Mouse (Mus musculus): ENCODE measurements around the gene Adcyap1r1. TPM values are rescaled to one million over a fixed set of nuclear protein-coding genes. Genes with fewer than 3 reads are reported as not detected.
A peak's percentile ranks its signal among the peaks of the same experiment; 100 is the strongest.

Gene Adcyap1r1
- total RNA-seq, 1 experiment, result 2.0 TPM

GRCm38 (mm10) chr6:55463966-55464365 lies 12.2 kb downstream of the Adcyap1r1 start:
- H3K4me3 ChIP-seq (ENCODE audit: insufficient read depth in 1 of 2, low read depth in 1 of 2, low read length in 2 of 2, poor library complexity in 1 of 2, severe bottlenecking in 1 of 2), result no peak overlapping the region
- no peaks in the 10 kb centered on the region for H3K9me3 ChIP-seq (ENCODE audit: control insufficient read depth, insufficient read depth, low read depth, low read length)
- TF ChIP-seq CHD2 (IDR thresholded peaks at IDR 0.05; ENCODE audit: low read depth, low read length), result no peak
- no peak for TF ChIP-seq ZC3H11A (IDR thresholded peaks at IDR 0.05; ENCODE audit: borderline replicate concordance, low read depth, low read length)
- TF ChIP-seq MAFK (IDR thresholded peaks at IDR 0.05; ENCODE audit: insufficient read depth, low read depth, low read length), result no peak
- no peak for TF ChIP-seq HCFC1 (IDR thresholded peaks at IDR 0.05; ENCODE audit: borderline replicate concordance, insufficient read depth, low read length)
- TF ChIP-seq ZNF384 (IDR thresholded peaks at IDR 0.05; ENCODE audit: low read depth, low read length), result no peak
- in situ Hi-C loops (cut with MboI; ENCODE audit: low sequenced_read_pairs in 2 of 2, unreplicated experiment in 2 of 2), result no loop called here
- DNase-seq (ENCODE audit: low read depth, low spot score), result no peak
- H3K36me3 ChIP-seq (ENCODE audit: control insufficient read depth, insufficient read depth, low read length, poor library complexity, severe bottlenecking), result no peaks in the 10 kb centered on the region; the same call in 1 of the 2 replicates
- H3K9ac ChIP-seq (ENCODE audit: insufficient read depth, low read depth, low read length, poor library complexity, severe bottlenecking), result no peak overlapping the region
- H3K4me1 ChIP-seq (ENCODE audit: control insufficient read depth in 2 of 2, insufficient read depth in 2 of 2, low read length in 2 of 2, poor library complexity in 1 of 2), result peaks cover 0 to 16% of the 10 kb centered on the region in 2 experiments; a peak in 2 of 4 replicates
- H3K27ac ChIP-seq (ENCODE audit: insufficient read depth, low read depth, low read length, poor library complexity, severe bottlenecking), result no peak overlapping the region

DNA sequence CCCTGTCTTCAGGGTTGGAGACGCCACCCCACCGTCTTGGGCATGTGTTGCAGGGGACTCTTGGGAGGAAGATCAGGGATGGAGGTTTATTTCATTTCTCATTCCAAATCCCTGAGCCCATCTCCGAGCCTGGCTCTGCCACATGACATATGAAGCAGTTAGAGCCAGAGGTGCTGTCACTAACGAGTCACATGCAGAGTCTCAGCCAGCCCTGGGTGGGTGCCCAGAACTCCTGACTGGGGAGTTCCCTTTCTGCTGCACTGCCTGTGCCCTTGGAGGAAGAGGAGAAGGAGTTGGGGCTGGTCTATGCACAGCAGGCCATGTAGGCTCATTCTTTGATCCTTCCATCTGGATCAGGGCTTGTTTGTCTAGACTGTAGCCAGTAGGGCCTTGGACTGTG lies 13.5 kb downstream of the Adcyap1r1 start:
- no peak overlapping the region for H3K27ac ChIP-seq (ENCODE audit: insufficient read depth, low read depth, low read length, poor library complexity, severe bottlenecking)
- no peak for DNase-seq (ENCODE audit: low read depth, low spot score)
- TF ChIP-seq MAFK (IDR thresholded peaks at IDR 0.05; ENCODE audit: insufficient read depth, low read depth, low read length), result no peak
- TF ChIP-seq CHD2 (IDR thresholded peaks at IDR 0.05; ENCODE audit: low read depth, low read length), result no peak
- no peak for TF ChIP-seq ZNF384 (IDR thresholded peaks at IDR 0.05; ENCODE audit: low read depth, low read length)
- no peak for TF ChIP-seq ZC3H11A (IDR thresholded peaks at IDR 0.05; ENCODE audit: borderline replicate concordance, low read depth, low read length)
- no peak for TF ChIP-seq HCFC1 (IDR thresholded peaks at IDR 0.05; ENCODE audit: borderline replicate concordance, insufficient read depth, low read length)
- no peaks in the 10 kb centered on the region; the same call in 1 of the 2 replicates for H3K36me3 ChIP-seq (ENCODE audit: control insufficient read depth, insufficient read depth, low read length, poor library complexity, severe bottlenecking)
- no peak overlapping the region for H3K9ac ChIP-seq (ENCODE audit: insufficient read depth, low read depth, low read length, poor library complexity, severe bottlenecking)
- no peaks in the 10 kb centered on the region for H3K9me3 ChIP-seq (ENCODE audit: control insufficient read depth, insufficient read depth, low read depth, low read length)
- in situ Hi-C loops (cut with MboI; ENCODE audit: low sequenced_read_pairs in 2 of 2, unreplicated experiment in 2 of 2), result no loop called here
- no peak overlapping the region for H3K4me3 ChIP-seq (ENCODE audit: insufficient read depth in 1 of 2, low read depth in 1 of 2, low read length in 2 of 2, poor library complexity in 1 of 2, severe bottlenecking in 1 of 2)
- peaks cover 0 to 16% of the 10 kb centered on the region in 2 experiments; a peak in 2 of 4 replicates for H3K4me1 ChIP-seq (ENCODE audit: control insufficient read depth in 2 of 2, insufficient read depth in 2 of 2, low read length in 2 of 2, poor library complexity in 1 of 2)

GRCm38 (mm10) chr6:55466301-55466761 lies 14.6 kb downstream of the Adcyap1r1 start:
- H3K9me3 ChIP-seq (ENCODE audit: control insufficient read depth, insufficient read depth, low read depth, low read length), result no peaks in the 10 kb centered on the region
- TF ChIP-seq MAFK (IDR thresholded peaks at IDR 0.05; ENCODE audit: insufficient read depth, low read depth, low read length) (no peak), CHD2 (IDR thresholded peaks at IDR 0.05; ENCODE audit: low read depth, low read length) (no peak)
- H3K9ac ChIP-seq (ENCODE audit: insufficient read depth, low read depth, low read length, poor library complexity, severe bottlenecking), result no peak overlapping the region
- in situ Hi-C loops (cut with MboI; ENCODE audit: low sequenced_read_pairs in 2 of 2, unreplicated experiment in 2 of 2), result no loop called here
- H3K4me3 ChIP-seq (ENCODE audit: insufficient read depth in 1 of 2, low read depth in 1 of 2, low read length in 2 of 2, poor library complexity in 1 of 2, severe bottlenecking in 1 of 2), result no peak overlapping the region
- H3K36me3 ChIP-seq (ENCODE audit: control insufficient read depth, insufficient read depth, low read length, poor library complexity, severe bottlenecking), result no peaks in the 10 kb centered on the region; the same call in 1 of the 2 replicates
- H3K4me1 ChIP-seq (ENCODE audit: control insufficient read depth in 2 of 2, insufficient read depth in 2 of 2, low read length in 2 of 2, poor library complexity in 1 of 2), result peaks cover 0 to 16% of the 10 kb centered on the region in 2 experiments; a peak in 2 of 4 replicates
- DNase-seq (ENCODE audit: low read depth, low spot score), result peak; percentile 25
- peak overlapping the region; percentile 54; the same call in 1 of the 2 replicates for H3K27ac ChIP-seq (ENCODE audit: insufficient read depth, low read depth, low read length, poor library complexity, severe bottlenecking)

DNA sequence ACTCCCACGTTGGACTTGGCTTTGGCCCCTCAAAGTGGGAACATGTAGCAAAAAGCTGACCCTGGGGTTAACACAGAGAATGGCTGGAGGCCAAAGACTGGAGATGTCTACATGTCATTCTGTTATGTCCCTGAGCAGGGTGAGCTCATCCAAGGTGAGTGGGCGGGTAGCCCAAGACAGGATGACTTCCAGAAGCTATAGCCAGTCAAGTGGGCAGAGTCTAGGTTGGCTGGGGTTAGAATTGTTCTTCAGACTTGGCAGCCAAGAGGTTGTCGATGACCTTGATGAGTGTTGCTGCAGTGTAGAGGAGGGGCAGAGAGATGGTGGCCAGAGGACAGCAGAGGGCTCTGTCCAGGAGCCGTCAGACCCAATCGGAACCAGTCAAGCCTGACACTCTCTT lies 18.9 kb downstream of the Adcyap1r1 start:
- Histone ChIP-seq H3K4me1 (ENCODE audit: control insufficient read depth in 2 of 2, insufficient read depth in 2 of 2, low read length in 2 of 2, poor library complexity in 1 of 2) (peaks cover 0 to 7% of the 10 kb centered on the region in 2 experiments; a peak in 2 of 4 replicates), H3K9me3 (ENCODE audit: control insufficient read depth, insufficient read depth, low read depth, low read length) (no peaks in the 10 kb centered on the region), H3K4me3 (ENCODE audit: insufficient read depth in 1 of 2, low read depth in 1 of 2, low read length in 2 of 2, poor library complexity in 1 of 2, severe bottlenecking in 1 of 2) (no peak overlapping the region), H3K9ac (ENCODE audit: insufficient read depth, low read depth, low read length, poor library complexity, severe bottlenecking) (no peak overlapping the region), H3K27ac (ENCODE audit: insufficient read depth, low read depth, low read length, poor library complexity, severe bottlenecking) (no peak overlapping the region), H3K36me3 (ENCODE audit: control insufficient read depth, insufficient read depth, low read length, poor library complexity, severe bottlenecking) (no peaks in the 10 kb centered on the region)
- in situ Hi-C loops (cut with MboI; ENCODE audit: low sequenced_read_pairs in 2 of 2, unreplicated experiment in 2 of 2), result no loop called here
- DNase-seq (ENCODE audit: low read depth, low spot score), result no peak
- TF ChIP-seq HCFC1 (IDR thresholded peaks at IDR 0.05; ENCODE audit: borderline replicate concordance, insufficient read depth, low read length), result no peak
- TF ChIP-seq ZNF384 (IDR thresholded peaks at IDR 0.05; ENCODE audit: low read depth, low read length), result no peak
- TF ChIP-seq ZC3H11A (IDR thresholded peaks at IDR 0.05; ENCODE audit: borderline replicate concordance, low read depth, low read length), result no peak
- TF ChIP-seq CHD2 (IDR thresholded peaks at IDR 0.05; ENCODE audit: low read depth, low read length), result no peak
- no peak for TF ChIP-seq MAFK (IDR thresholded peaks at IDR 0.05; ENCODE audit: insufficient read depth, low read depth, low read length)

DNA sequence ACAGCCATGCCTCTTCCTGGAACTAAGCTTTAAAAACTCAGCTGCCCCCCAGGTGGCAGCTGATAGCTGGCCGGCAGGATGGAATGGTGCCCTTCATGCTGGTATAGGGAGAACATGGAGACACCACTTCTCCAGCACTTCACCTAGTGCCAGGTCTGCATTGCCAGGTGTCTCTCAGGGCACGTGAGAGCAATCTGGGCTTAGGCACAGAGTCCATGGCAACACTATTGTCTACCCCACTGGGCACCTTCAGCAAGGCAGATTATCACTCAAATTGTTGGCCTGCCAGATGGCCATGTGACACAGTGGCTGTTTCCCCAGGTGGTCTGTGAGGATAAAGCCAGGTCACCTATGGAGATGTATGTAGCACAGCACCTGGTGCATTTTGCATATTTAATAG lies 20.6 kb downstream of the Adcyap1r1 start:
- Histone ChIP-seq H3K27ac (ENCODE audit: insufficient read depth, low read depth, low read length, poor library complexity, severe bottlenecking) (no peak overlapping the region), H3K9ac (ENCODE audit: insufficient read depth, low read depth, low read length, poor library complexity, severe bottlenecking) (no peak overlapping the region), H3K4me1 (ENCODE audit: control insufficient read depth in 2 of 2, insufficient read depth in 2 of 2, low read length in 2 of 2, poor library complexity in 1 of 2) (no peaks in the 10 kb centered on the region), H3K9me3 (ENCODE audit: control insufficient read depth, insufficient read depth, low read depth, low read length) (no peaks in the 10 kb centered on the region), H3K36me3 (ENCODE audit: control insufficient read depth, insufficient read depth, low read length, poor library complexity, severe bottlenecking) (no peaks in the 10 kb centered on the region), H3K4me3 (ENCODE audit: insufficient read depth in 1 of 2, low read depth in 1 of 2, low read length in 2 of 2, poor library complexity in 1 of 2, severe bottlenecking in 1 of 2) (no peak overlapping the region)
- no peak for DNase-seq (ENCODE audit: low read depth, low spot score)
- no peak for TF ChIP-seq CHD2 (IDR thresholded peaks at IDR 0.05; ENCODE audit: low read depth, low read length)
- in situ Hi-C loops (cut with MboI; ENCODE audit: low sequenced_read_pairs in 2 of 2, unreplicated experiment in 2 of 2), result no loop called here

Data from ES-E14 (cell line).